Mouse (Mus musculus): ENCODE measurements around the gene Cox17.

DNA sequence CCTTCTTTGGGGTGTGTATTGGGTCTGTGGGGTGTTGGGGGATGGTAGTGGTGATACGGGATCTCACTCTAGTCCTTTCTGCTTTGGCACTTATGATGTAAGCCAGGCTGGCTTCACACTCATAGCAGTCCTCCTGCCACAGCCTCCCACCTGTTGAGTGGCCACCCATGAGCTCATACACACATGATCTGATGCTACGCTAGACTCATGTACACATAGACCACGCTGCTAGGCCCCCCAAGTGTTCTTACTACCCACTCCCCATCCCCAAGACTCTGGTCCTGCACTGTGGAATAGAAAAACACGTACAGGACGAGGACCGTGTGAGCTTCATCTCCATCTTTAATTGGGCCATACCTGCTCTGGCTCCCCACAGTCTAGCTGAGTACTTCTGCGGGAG, 22.2 kb downstream of the Cox17 start:
- TF ChIP-seq POLR2A (IDR thresholded peaks at IDR 0.05; ENCODE audit: low read depth, low read length) (no peak), CTCF (conservative IDR thresholded peaks at IDR 0.05; ENCODE audit: insufficient read depth, insufficient read length, low read depth, low read length) (no peak)

All from kidney, adult 2 months (tissue).